Mouse (Mus musculus): ENCODE data around the gene Eml6.

GRCm38 (mm10) chr11:29794475-29794874 lies 231.4 kb downstream of the Eml6 start:
- no peak for TF ChIP-seq POLR2A (IDR thresholded peaks at IDR 0.05; ENCODE audit: borderline replicate concordance, control insufficient read depth, low read depth, low read length)
- TF ChIP-seq CTCF (IDR thresholded peaks at IDR 0.05; ENCODE audit: control insufficient read depth, insufficient read depth, low read length) = no peak

Measured in bone marrow, adult 2 months (tissue).